Mouse (Mus musculus) kidney, embryonic 15.5 days (tissue): ENCODE measurements around the gene R3hdm2. TPM values are rescaled to one million over a fixed set of nuclear protein-coding genes. Genes with fewer than 3 reads are reported as not detected.

Source experiments
- ATAC-seq: fragments of 200-750 bp; cut with Nextera tagmentation; replicated peaks from 2 replicates; pipeline ENCODE4 v1.8.0; 2017; ENCODE audit warnings: moderate TSS enrichment; ENCODE audit not compliant: low FRiP score
- H3K27ac ChIP-seq: fragments of 300-500 bp; sonication (generic); 2 replicates; pipeline ENCODE4 v1.5.1; 2015; ENCODE audit warnings: mild to moderate bottlenecking, inconsistent platforms
- H3K27me3 ChIP-seq: fragments of 300-500 bp; sonication (generic); 2 replicates; pipeline ENCODE4 v1.6.1; 2015; ENCODE audit warnings: inconsistent platforms
- H3K36me3 ChIP-seq: fragments of 300-500 bp; sonication (generic); 2 replicates; pipeline ENCODE4 v1.6.1; 2015; ENCODE audit warnings: inconsistent platforms
- H3K4me1 ChIP-seq: fragments of 300-500 bp; sonication (generic); 2 replicates; pipeline ENCODE4 v1.6.1; 2015; ENCODE audit warnings: inconsistent platforms
- H3K4me2 ChIP-seq: fragments of 300-500 bp; sonication (generic); 2 replicates; pipeline ENCODE4 v1.6.1; 2015; ENCODE audit warnings: moderate library complexity, mild to moderate bottlenecking, inconsistent platforms
- H3K4me3 ChIP-seq: fragments of 300-500 bp; sonication (generic); replicated peaks from 2 replicates; pipeline ENCODE4 v1.5.1; 2015; ENCODE audit warnings: mild to moderate bottlenecking, inconsistent platforms
- H3K9ac ChIP-seq: fragments of 300-500 bp; sonication (generic); 2 replicates; pipeline ENCODE4 v1.6.1; 2015; ENCODE audit warnings: mild to moderate bottlenecking, inconsistent platforms
- H3K9me3 ChIP-seq: fragments of 300-500 bp; sonication (generic); replicated peaks from 2 replicates; pipeline ENCODE4 v1.6.1; 2016; ENCODE audit warnings: inconsistent platforms
- WGBS: fragments of 180-500 bp; shearing (Covaris S2); methylation state at CpG from one replicate; pipeline ENCODE4 v1.1.7; 2015; ENCODE audit warnings: mixed read lengths; 5-methylcytosine and 5-hydroxymethylcytosine counted together
- polyA plus RNA-seq: library from polyadenylated mRNA; unstranded; fragments of >200 nt; fragmentation: Nextera tagmentation; extraction: Ambion mirVana; gene quantifications from 2 replicates; pipeline ENCODE4 v1.2.1, GENCODE M21; 2015

The R3hdm2 gene
- polyA plus RNA-seq, 1 experiment from 2014 or later, result 34.7 TPM

DNA sequence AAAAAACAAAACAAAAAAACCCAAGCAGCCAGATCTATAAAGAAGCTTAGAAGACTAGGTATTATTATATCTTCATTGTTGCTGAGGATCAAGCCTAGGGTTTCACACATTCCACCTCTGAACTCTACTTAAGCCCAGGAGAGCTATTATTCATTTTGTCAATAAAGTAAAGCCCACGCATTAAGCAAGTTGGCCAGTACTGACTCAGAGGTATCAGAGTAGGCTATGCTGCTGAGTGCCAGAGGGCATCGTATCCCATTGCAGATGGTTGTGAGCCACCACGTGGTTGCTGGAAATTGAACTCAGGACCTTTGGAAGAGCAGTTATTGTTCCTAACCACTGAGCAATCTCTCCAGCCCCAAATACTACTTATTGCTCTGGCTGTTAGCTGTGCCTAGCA lies 163.8 kb downstream of the R3hdm2 start:
- H3K4me2 ChIP-seq, result no peak overlapping the region
- no peak overlapping the region for H3K9ac ChIP-seq
- 0 out of 2 replicates have a peak, but pooled peaks cover 6% of the 10 kb centered on the region for H3K4me1 ChIP-seq
- WGBS, result 62% methylated on average over 3 of the region's 3 CpGs
- no peak for ATAC-seq
- H3K27me3 ChIP-seq, result 0 out of 2 replicates have a peak, but pooled peaks cover 8% of the 10 kb centered on the region
- H3K27ac ChIP-seq, result no peak overlapping the region
- H3K9me3 ChIP-seq, result no peaks in the 10 kb centered on the region
- H3K4me3 ChIP-seq, result no peak overlapping the region
- H3K36me3 ChIP-seq, result peaks cover 92% of the 10 kb centered on the region

DNA sequence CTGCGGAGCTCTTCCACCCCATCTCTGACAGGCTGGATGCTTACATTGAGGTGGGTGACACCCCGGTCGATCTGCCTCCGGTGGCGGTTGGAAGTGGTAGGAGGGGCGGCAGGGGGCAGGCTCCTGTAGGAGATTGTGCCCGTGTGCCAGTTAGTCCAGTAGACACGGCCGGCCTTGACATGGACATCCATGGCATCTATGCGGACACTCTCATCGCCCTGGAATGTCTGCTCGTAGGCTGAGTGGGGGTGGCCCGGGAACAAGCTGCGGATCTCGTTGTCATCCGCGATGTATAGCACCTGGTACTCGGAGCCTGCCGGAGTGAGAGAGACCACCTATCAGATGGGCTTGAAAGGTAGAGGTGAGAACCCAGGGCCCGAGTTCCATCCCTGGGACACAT lies 164.2 kb downstream of the R3hdm2 start:
- WGBS, result 87% methylated on average over 20 of the region's 20 CpGs
- no peak overlapping the region for H3K9ac ChIP-seq
- H3K4me2 ChIP-seq, result no peak overlapping the region
- no peak overlapping the region for H3K27ac ChIP-seq
- ATAC-seq, result no peak
- no peak overlapping the region for H3K4me3 ChIP-seq
- peaks cover 92% of the 10 kb centered on the region for H3K36me3 ChIP-seq
- 0 out of 2 replicates have a peak, but pooled peaks cover 6% of the 10 kb centered on the region for H3K4me1 ChIP-seq
- H3K27me3 ChIP-seq, result 0 out of 2 replicates have a peak, but pooled peaks cover 8% of the 10 kb centered on the region
- H3K9me3 ChIP-seq, result no peaks in the 10 kb centered on the region

GRCm38 (mm10) chr10:127546505-127546904 lies 166.4 kb downstream of the R3hdm2 start:
- Histone ChIP-seq H3K36me3 (peaks cover 91% of the 10 kb centered on the region), H3K9me3 (no peaks in the 10 kb centered on the region), H3K27me3 (no peaks in the 10 kb centered on the region), H3K4me3 (no peak overlapping the region), H3K9ac (no peak overlapping the region), H3K4me1 (0 out of 2 replicates have a peak, but pooled peaks cover 2% of the 10 kb centered on the region), H3K27ac (no peak overlapping the region), H3K4me2 (no peak overlapping the region)
- no peak for ATAC-seq
- WGBS, result 89% methylated on average over 7 of the region's 7 CpGs

- no peaks in the 10 kb centered on the region for H3K27me3 ChIP-seq
- peaks cover 93% of the 10 kb centered on the region for H3K36me3 ChIP-seq
- H3K4me2 ChIP-seq, result no peak overlapping the region
- H3K9ac ChIP-seq, result no peak overlapping the region
- H3K27ac ChIP-seq, result no peak overlapping the region
- H3K4me3 ChIP-seq, result no peak overlapping the region
- H3K9me3 ChIP-seq, result no peaks in the 10 kb centered on the region
- 95% methylated on average over 15 of the region's 15 CpGs for WGBS
- no peak for ATAC-seq
- no peaks in the 10 kb centered on the region for H3K4me1 ChIP-seq
Measured at GRCm38 (mm10) chr10:127548236-127548635, 168.1 kb downstream of the R3hdm2 start.

Other genes with a start within 250 kb of the R3hdm2 start
- 7.5 and 7.7 TPM in 2 replicates for gene B4galnt1, start 215.1 kb upstream of the R3hdm2 start, polyA plus RNA-seq
- 3.1 and 3.3 TPM in 2 replicates for gene Slc26a10, start 199.7 kb upstream of the R3hdm2 start, polyA plus RNA-seq
- gene Arhgef25, start 190.2 kb upstream of the R3hdm2 start, polyA plus RNA-seq, result 40.6 and 52.6 TPM in 2 replicates
- gene Dtx3, start 184.6 kb upstream of the R3hdm2 start, polyA plus RNA-seq, result 100 and 129 TPM in 2 replicates
- gene Pip4k2c, start 168.7 kb upstream of the R3hdm2 start, polyA plus RNA-seq, result 41.1 and 43.5 TPM in 2 replicates
- 1.1 and 1.9 TPM in 2 replicates for gene Kif5a, start 117.0 kb upstream of the R3hdm2 start, polyA plus RNA-seq
- 169 and 189 TPM in 2 replicates for gene Dctn2, start 114.0 kb upstream of the R3hdm2 start, polyA plus RNA-seq
- 15.9 and 16.1 TPM in 2 replicates for gene Mbd6, start 91.3 kb upstream of the R3hdm2 start, polyA plus RNA-seq
- 120 and 127 TPM in 2 replicates for gene Mars, start 68.5 kb upstream of the R3hdm2 start, polyA plus RNA-seq
- gene Arhgap9, start 58.4 kb upstream of the R3hdm2 start, polyA plus RNA-seq, result 3.1 and 3.3 TPM in 2 replicates
- 6.3 and 8.2 TPM in 2 replicates for gene Gli1, start 38.4 kb upstream of the R3hdm2 start, polyA plus RNA-seq
- not detected in 2 replicates for gene Inhbe, start 25.9 kb upstream of the R3hdm2 start, polyA plus RNA-seq
- gene Inhbc, start 9.9 kb upstream of the R3hdm2 start, polyA plus RNA-seq, result 0.19 and 0.45 TPM in 2 replicates
- gene Stac3, start 121.4 kb downstream of the R3hdm2 start, polyA plus RNA-seq, result 2.4 and 4.2 TPM in 2 replicates
- 51.2 and 72.2 TPM in 2 replicates for gene Ndufa4l2, start 134.6 kb downstream of the R3hdm2 start, polyA plus RNA-seq
- 99.8 and 111 TPM in 2 replicates for gene Shmt2, start 142.1 kb downstream of the R3hdm2 start, polyA plus RNA-seq
- gene Nxph4, start 154.2 kb downstream of the R3hdm2 start, polyA plus RNA-seq, result 1.7 and 3.3 TPM in 2 replicates
- gene Lrp1, start 240.8 kb downstream of the R3hdm2 start, polyA plus RNA-seq, result 52.4 and 65.0 TPM in 2 replicates